Mouse (Mus musculus): ENCODE measurements around the gene Slc25a40.

The Slc25a40 gene

DNA sequence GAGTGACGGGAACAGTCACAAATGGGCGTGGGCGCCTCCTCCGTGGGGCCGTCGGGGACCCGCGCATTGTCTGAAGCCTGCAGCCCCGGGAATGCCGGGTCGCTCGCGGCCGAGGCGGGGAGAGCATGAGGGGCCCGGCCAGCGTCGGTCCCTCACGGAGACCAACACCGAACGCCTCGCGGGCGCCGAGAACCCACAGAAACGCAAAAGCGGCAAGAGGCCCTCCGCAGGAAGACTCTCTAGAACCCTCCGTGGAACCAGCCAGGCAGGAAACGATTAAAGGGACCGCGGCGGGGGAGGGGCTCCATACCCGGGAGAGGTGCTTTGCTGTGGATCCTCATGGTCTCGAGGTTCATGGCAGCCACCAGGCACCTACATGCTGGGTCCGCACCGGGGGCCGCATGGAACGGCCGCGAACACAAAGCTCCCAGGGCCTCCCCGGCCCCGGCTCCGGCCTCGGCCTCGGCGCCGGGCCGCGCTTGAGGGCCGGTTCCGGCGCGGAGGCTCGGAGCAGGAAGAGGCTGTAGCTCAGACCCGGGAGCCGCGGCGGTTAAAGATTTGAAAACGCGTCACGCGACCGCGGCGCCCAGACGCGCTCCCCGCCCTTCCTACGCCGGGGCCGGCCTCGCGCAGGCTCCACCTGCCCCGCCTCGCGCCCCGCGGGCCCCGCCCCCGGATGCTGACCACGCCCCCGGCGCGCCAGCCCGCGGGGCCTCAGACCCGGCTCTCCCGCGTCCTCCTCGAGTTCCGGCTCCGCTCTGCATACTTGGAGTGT is at the start of gene Slc25a40, which contains the start of gene Dbf4:
Gene Slc25a40 (plus strand): TSS at position 694 of the 775 bp plus-strand sequence.
Gene Dbf4 (minus strand): TSS at position 560 of the 775 bp plus-strand sequence.
- in situ Hi-C loops (cut with MboI; ENCODE audit: low sequenced_read_pairs): no loop called here

DNA sequence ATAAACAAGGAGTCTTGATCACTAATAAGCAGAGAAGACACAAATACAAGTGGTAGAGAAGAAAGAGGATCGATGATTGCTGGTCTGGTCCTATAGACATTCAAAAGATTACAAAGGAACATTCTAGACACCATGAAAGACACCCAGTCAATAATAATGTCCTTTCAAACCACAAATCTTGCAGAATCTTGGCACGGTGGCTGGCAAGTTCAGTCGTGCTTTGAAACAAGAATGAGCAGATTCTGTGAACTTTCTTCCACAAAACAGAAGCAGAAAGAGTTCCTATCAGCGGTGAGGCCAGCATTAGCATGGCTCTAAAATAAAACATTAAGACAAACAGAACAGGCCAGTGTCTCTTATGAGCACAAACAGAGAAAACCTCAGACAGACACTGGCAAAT is 49.2 kb upstream of the Slc25a40 start:
- in situ Hi-C loops (cut with MboI; ENCODE audit: low sequenced_read_pairs): no loop called here

DNA sequence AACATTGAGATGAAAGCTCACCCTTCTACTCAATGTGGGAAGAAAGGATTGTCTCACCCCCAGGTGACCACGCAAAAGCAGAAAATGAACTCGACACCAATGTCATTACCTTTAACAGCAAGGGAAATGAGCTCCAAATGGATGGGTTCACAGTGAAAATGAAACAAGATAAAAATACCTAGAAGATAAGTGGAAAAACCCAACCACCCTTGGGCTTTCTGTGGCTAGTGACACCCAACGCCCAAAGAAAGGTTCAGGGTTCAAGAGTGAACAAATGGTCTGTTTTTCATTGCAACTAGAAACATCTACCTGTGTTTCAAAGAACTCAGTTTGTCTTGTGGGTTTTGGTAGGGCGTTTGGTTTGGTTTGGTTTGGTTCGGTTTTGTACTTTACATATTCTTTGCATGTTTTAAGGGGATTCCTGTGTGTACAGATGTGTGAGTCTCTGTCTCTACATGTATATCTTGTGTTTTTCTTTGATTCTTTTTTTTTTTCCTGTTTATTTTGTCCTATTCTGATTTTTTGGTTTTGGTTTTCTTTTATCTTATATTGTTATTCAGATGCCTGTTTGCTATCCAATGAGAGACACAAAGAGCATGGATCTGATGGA is 48.2 kb upstream of the Slc25a40 start:
- in situ Hi-C loops (cut with MboI; ENCODE audit: low sequenced_read_pairs): no loop called here

DNA sequence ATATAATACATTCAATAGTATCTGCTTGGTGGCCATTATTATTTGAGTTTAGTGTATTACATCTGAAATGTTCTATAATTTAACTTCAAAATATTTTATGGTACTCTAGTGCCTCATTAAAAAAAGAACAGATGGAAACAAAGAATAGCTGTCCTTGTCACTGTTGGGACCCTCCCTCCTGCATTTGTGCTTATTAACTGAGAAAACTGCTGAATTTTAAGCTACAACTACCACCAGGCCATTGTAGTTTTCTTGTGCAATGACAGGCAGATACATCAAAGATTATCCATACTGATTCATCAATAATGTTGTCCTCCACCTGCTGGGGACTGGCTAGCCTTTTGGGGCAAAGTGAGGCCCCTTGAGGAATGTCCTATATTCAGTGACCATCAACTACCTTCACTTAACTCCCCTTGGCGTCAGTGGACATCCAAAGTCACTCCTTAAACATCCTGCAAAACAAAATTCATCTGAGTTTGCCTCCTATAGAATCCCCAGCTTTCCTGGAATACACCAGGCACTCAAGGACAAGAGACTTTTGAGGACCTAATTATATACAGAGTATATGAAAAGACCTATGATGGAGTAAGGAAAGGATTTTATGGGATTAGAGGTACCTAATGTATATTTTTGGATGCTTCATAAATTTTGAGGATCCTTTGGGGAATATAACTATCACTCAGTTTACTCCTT is 28.6 kb upstream of the Slc25a40 start:
- in situ Hi-C loops (cut with MboI; ENCODE audit: low sequenced_read_pairs): no loop called here

DNA sequence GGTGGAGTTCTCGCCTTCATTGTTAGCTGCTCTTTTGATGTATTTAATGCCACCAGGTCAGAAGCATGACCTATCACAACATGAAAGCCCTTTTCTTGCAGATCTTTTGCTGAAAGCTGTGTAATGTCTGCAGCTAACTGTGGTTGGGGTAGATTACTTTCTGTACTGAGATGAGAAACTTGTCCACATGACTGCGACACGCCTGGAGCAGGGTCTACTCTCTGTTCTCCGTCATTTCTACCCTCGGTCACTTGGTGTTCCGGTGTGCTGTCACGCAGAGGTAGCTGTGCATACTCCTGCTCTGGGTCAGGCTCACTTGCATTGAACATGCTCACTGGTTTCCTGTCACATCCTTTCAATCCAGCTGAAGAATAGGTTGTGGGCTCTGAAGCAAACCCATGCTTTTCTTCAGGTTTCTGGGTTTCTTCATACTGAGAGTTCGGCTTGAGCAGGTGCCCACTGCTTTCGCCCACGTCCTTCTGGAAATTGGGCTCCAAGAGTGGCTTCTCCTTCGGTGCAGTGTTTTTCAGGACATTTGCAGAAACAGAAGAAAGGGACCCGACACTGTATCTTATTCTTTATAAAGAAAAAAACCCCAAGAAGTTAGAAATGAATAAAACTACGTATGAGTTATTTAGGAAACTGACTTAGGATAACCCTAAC is 24.9 kb upstream of the Slc25a40 start:
- in situ Hi-C loops (cut with MboI; ENCODE audit: low sequenced_read_pairs): no loop called here

DNA sequence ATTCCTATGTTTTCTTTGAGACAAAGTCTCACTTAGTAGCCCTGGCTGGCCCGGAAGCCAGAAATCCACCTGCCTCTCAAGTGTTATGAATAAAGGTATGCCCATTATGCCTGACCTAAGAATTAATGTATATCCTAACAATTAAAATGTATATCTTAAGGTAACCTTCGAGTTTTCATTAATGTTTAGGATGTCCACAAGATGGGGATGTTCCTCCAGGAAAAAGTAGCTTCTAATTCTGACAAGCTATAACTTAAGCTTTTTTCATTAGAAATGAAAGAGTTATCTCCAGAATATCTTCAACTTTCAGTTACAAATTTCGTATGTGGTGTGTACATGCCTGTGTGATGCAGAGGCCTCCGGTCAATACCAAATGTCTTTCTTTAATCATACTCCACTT is 13.9 kb upstream of the Slc25a40 start:
- in situ Hi-C loops (cut with MboI; ENCODE audit: low sequenced_read_pairs): no loop called here

DNA sequence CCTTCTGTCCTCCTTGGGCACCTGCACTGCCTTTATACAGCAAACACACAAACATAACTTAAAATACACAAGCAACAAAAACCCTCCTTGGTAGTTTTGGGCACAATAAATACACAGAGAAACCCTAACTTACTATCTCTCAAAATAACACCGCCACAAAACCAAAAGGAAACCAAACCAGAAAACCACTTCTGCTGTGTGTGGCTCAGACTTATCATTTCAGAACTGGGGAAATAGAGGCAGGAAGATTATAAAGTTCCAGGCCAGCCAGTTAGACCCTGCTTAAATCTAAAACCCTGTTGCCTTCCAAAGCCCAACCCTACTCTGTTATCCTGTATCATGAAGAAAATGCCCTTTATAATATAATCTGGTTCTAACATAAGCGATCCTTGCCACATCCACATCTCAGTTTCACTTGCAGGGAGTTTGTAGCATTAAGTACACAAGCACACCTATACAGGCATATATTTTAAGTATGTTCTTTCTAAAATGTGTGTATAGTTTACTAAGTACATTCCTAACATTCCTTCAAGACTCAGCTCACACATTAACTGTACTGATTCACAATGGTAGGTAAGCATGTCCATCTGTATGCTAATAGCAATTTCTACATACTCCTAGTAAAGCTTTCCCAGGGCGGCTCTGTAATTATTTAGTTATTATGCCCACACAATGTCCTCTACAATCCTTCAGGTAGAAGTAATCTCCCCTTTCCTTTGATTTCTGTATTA is 5.8 kb upstream of the Slc25a40 start:
- in situ Hi-C loops (cut with MboI; ENCODE audit: low sequenced_read_pairs): no loop called here

DNA sequence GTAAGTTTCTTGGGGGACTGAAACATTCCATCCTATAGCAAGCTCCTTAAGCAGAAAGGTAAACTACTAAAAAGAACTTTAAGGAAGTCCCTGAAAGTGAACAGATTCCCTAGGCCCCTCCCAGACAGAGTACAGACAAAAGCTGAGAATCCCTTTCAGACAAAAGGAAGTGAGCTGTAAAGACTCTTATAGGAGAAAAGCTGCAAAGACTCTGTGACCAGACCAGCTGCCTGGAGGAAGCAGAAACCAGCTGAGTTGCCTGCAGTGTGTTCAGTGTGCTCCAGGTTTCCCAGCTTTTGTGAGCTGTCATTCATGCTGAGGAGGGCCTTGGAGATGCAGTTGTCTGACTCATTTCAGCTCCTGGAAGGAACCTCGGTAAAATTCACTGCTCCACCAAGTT is 5.2 kb upstream of the Slc25a40 start:
- in situ Hi-C loops (cut with MboI; ENCODE audit: low sequenced_read_pairs): no loop called here

DNA sequence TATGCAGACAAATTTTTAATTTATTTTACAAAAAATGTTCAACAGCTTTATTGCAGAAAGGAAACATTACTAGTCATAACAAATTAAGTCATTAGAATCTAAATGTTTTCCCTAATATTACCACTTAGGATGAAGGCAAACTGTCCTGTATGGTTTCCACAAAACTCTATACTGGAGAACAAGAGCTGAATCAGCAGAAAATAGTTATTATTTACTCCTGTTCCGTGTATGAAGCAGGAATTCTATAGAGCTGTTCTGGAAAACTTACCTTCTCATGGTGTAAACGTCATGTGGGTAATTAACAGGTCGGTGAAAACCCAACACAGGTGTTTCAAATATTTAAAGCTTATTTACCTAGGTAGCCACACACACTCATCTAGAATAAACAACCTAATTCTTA is 1.2 kb upstream of the Slc25a40 start:
- in situ Hi-C loops (cut with MboI; ENCODE audit: low sequenced_read_pairs): no loop called here

DNA sequence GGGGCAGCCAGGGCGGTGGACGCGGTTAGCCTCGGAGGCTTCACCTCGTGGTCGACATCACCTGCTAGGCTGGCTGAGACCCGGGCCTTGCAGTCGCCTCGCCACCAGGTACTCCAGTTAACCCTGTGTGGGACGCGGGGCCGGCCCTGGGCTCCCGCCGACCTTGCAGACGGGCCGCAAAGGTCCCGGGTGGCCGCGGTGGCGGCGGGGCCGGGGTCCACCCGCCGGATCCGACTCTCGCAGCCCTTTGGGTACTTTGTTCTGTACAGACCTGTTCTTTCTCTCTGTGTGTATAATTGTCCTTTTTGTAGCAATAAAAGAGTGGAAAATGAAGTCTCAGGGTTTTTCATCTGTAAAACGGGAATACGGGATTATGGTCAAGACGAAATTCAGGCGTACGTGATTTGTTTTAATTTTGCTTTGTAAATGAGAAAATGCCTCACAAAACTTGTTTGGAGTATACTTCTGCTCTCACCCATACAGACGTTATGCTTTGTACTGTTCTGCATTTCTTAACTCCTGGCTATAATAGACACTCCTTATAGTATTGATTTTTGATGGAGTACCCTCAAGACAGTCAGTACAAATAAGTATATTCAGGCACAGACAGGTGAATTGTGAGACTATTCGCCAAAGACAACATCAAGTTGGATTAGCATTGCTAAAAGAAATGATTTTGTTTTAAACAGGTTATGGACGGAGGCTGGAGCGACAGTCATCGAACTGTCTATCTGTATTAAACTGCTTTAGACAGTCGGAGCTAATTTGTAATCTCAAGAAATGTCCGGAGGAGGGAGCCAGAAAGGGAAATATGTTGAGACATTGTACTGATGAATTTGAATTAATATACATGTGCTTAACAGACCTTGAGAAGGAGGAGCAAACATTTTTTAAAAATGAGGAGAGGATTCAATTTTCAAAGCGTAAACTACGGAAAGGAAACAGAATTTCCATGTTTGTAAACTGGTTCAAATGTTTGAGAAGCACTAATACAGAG is 580 bp downstream of the Slc25a40 start:
- in situ Hi-C loops (cut with MboI; ENCODE audit: low sequenced_read_pairs): no loop called here

DNA sequence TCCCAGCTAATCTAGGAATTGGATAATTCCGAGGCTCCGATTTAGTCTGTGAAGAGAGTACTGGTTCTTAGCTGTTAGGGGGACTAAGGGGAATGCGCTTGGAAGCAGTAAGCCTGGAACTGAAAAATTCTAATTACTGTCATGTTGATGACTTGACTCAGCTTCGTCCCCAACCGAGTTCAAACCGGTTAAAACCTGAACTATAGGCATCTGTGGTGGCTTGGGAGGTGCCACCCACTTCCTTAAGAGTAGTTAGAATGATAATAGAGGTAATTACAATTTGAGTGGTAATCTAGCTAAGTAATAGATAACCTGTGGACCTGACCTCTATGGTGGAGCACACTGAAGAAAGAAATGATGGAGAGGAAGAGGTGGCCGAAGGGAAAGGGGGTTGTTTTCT is 1.5 kb downstream of the Slc25a40 start:
- in situ Hi-C loops (cut with MboI; ENCODE audit: low sequenced_read_pairs): no loop called here

DNA sequence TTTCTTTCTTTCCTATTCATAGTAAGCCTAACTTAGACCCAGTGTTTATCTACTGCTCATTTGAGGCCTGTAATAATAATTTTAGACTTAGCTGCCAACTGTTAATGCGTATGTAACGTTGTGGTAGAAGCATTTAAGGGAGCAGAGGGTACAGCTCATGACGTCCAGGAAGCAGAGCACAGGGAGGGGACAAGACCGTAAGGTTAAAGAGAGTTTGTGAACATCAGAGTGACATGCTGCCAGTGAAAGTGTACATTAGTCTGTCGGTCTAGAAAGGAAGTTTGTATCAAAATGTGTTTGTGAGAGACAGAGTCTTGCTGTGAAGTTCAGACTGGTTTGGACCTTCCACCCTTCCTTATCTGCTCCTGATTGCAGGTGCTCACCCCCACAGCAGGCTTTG is 3.2 kb downstream of the Slc25a40 start:
- in situ Hi-C loops (cut with MboI; ENCODE audit: low sequenced_read_pairs): no loop called here

DNA sequence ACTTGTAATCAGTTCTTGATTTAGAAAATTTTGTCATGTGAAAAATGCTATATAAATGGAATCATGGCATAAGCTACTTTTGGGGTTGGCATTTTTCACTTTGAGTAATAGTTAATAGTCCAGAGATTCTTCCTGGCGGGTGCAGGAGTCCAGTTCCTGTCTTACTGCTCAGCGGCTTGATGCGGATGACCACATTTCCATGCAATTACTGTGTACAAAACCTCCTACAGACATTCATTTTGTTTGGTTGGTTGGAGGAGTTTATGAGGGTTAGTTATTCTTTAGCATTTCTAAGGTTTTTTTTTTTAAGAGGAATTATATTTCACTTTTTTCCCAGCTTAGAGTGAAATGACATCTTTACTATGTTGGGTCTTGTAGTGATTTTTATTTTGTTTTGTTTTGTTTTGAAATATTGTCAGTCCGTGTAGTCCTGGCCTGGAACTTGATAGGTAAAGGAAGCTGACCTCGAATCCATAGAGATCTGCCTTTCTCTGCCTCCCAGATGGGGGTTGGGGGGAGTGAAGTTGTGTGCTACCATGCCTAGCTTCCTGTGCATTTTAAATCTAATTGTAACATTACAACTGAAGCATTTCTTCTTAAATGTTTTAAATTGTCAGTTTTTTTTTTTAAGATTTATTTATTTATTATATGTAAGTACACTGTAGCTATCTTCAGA is 15.0 kb downstream of the Slc25a40 start:
- in situ Hi-C loops (cut with MboI; ENCODE audit: low sequenced_read_pairs): no loop called here

DNA sequence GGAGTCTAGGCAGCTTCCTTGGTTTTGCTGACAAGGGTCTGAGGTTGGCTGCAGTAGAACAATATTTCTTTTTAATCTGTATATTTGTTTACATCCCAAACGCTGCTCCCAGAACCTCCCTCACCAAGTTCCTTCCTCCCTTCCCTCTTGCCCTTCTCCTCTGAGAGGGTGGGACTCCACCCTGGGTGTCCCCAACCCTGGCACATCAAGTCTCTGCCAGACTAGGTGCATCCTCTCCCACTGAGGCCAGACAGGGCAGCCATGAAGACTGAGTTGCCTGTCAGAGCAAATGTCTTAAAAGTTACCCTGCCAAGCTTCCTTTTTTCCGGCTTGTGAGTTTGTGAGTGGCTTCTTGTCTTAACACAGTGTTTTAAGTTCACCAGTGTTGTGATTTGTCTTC is 16.4 kb downstream of the Slc25a40 start:
- in situ Hi-C loops (cut with MboI; ENCODE audit: low sequenced_read_pairs): no loop called here

DNA sequence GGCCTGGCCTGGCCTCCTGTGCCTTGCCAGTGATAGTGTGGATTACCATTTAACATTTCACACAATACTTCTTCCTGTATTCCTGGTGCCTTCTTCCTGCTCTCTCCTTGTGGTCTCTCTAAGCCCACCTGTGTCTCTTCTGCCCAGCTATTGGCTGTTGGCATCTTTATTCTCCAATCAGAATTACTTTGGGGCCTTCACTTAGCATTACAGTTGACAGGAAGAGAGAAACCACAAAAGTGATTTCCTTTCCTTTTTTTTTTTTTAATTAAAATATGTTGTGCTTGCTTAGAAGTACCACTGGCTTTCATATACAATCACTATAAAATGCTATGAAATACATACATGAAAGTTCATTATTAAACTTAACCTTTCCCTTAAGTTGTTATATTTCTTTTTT is 32.9 kb downstream of the Slc25a40 start:
- in situ Hi-C loops (cut with MboI; ENCODE audit: low sequenced_read_pairs): no loop called here

DNA sequence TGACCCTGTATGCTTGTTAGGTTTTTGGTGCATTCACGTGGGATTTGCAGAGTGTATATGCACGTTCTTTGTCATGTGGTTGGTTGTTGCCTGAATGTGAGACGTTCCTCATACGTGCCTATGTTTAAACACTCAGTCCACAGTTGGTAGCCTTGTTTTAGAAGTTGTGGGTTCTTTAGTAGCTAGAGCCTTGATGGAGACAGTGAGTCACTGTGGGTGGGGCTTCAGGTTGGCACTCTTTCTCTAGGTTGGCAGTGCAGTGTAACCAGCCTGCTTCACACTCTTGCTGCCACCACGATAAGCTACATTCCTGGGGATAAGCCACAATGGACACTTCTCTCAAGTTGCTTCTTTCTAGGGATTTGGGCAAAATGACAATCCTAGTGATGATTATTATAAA is 33.9 kb downstream of the Slc25a40 start:
- in situ Hi-C loops (cut with MboI; ENCODE audit: low sequenced_read_pairs): no loop called here

DNA sequence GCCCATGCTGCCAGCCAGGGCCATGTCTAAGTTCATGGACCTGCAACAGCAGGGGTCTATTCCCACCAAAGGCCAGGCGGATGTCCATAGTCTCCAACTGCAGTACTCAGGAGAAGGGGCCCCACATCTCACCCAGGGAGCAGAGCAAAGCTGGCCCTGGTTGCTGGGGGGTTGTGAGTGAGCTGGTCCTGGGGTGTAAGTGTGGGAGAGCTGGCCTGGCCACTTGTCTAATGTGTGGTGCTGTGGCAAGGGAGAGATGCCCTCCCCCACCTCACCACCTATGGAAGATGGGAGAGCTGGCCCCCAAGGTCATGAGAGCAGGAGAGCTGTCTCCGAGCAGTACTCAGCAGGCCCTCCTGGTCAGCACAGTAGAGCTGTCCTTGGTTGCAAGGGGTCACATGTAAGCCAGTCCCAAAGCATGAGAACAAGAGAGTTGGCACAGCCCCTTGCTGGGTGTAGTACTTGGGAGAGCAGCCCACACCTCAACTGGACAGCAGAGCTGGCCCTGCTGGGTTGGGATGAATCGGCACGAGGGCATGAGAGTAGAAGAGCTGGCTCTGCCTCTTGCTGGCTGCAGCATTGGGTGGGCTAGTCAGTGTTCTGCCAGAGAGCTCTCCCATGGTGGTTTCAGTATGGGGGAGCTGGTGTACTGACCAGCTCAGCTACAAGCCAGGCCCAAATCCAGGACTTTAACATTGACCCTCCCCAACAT is 65.5 kb downstream of the Slc25a40 start:
- in situ Hi-C loops (cut with MboI; ENCODE audit: low sequenced_read_pairs): loop anchor here (25.0 kb wide), 1 partner anchor 349 kb away; no protein-coding TSS in a partner anchor

DNA sequence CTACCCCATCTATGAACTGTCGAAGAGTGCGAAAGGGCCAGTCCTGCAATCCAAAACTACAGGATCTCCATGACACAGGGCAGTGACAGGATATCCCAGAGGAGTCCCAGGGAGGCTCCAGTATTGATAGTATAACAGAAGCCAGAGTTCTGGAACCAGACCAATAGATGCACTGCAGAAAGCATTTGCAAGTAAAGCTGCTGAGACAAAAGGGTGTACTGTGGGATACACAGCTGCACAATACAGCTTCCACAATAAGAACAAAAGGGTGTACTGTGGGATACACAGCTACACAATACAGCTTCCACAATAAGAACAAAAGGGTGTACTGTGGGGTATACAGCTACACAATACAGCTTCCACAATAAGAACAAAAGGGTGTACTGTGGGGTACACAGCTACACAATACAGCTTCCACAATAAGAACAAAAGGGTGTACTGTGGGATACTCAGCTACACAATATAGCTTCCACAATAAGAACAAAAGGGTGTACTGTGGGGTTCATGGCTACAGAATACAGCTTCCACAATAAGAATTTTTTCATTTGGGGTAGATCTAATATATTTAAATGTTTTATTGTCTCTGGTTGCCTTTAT is 66.1 kb downstream of the Slc25a40 start:
- in situ Hi-C loops (cut with MboI; ENCODE audit: low sequenced_read_pairs): loop anchor here (25.0 kb wide), 1 partner anchor 349 kb away; no protein-coding TSS in a partner anchor
